Mouse (Mus musculus) CD4-positive, CD25-positive, alpha-beta regulatory T cell, adult 9 weeks (primary cell): ENCODE measurements around the gene Gm14408. TPM values are rescaled to one million over a fixed set of nuclear protein-coding genes. Genes with fewer than 3 reads are reported as not detected.

ENCODE experiments used
- polyA plus RNA-seq: library from polyadenylated mRNA; unstranded; fragments of 100-300 nt; shearing (Covaris generic); gene quantifications from one replicate; pipeline ENCODE4 v1.2.1, GENCODE M21; 2017

Gm14408 gene
- not detected for polyA plus RNA-seq

GRCm38 (mm10) chr2:176830840-176831239, at the start of gene Gm14408:
Gene Gm14408 (plus strand): TSS chr2:176831140.

GRCm38 (mm10) chr2:176798312-176798711, 32.6 kb upstream of the Gm14408 start, which contains the start of gene Gm14295:
Gene Gm14295 (plus strand): TSS chr2:176798612.

Other genes with a start within 250 kb of the Gm14408 start
- gene Gm14308, start 194.8 kb upstream of the Gm14408 start, polyA plus RNA-seq, result 10.4 TPM
- gene Zfp973, start 160.6 kb upstream of the Gm14408 start, polyA plus RNA-seq, result 8.9 TPM
- 11.9 TPM for gene Gm14305, start 122.8 kb upstream of the Gm14408 start, polyA plus RNA-seq
- gene Gm14295, start 32.5 kb upstream of the Gm14408 start, polyA plus RNA-seq, result 10.2 TPM
- gene Gm14296, start 96.7 kb downstream of the Gm14408 start, polyA plus RNA-seq, result 4.8 TPM
- gene Gm14419, start 169.8 kb downstream of the Gm14408 start, polyA plus RNA-seq, result 3.9 TPM
- gene Gm14401, start 243.2 kb downstream of the Gm14408 start, polyA plus RNA-seq, result 0.56 TPM